Mouse (Mus musculus): ENCODE data around the gene Cdk14. TPM values are rescaled to one million over a fixed set of nuclear protein-coding genes. Genes with fewer than 3 reads are reported as not detected.

Gene Cdk14
- polyA plus RNA-seq, 1 experiment = 11.2 TPM

DNA sequence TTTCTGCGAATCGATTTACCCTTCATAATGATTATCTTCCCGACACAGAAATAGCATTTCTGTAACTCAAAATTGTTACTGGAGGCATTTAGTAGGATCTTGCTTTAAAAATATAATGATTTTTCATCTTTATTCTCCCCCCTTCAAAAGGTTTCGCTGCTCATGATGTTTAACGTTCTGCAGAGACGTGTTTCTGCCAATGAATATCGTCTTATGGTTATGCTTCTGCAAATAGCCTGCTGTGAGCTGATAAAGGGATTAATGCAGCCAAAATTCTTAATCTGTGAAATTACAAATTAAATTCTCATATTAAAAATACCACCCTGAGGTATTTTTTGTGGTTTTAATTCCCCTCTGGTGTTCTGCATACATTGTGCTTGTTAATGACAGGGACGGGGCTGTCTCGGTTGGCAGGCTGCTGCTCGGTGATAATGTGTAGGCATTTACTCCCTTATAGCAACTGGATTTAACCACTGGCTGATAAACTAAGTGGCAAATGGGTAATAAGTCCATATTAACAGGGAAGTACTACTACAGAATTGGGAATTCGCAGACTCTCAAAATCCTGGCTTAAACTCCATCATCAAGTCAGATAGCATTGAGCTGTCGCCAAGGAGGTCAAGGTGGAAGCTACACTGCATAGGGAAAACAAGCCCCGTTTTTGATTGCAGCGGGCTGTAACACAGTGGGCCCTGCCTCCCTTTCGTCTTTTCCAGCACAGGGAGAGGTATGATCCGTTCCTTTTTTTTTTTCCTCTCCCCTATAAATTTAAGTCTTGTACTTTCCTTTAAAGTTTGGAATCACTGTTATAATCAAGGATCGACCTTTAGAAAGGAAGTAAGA, 528.0 kb downstream of the Cdk14 start:
- Histone ChIP-seq H3K27me3 (ENCODE audit: control insufficient read depth, insufficient read depth, insufficient read length) (no peaks in the 10 kb centered on the region), H3K4me3 (no peak overlapping the region), H3ac (ENCODE audit: control insufficient read depth, insufficient read length) (no peak overlapping the region), H3K79me2 (ENCODE audit: control insufficient read depth, insufficient read depth) (no peaks in the 10 kb centered on the region), H3K36me3 (ENCODE audit: control insufficient read depth, insufficient read depth) (peaks cover 11% of the 10 kb centered on the region), H3K4me2 (ENCODE audit: low read depth) (no peak overlapping the region)
- TF ChIP-seq MYOD1 (IDR thresholded peaks at IDR 0.05; ENCODE audit: control insufficient read depth in 1 of 3, insufficient read length in 2 of 3, low read depth in 2 of 3) (no peak), TCF12 (IDR thresholded peaks at IDR 0.05; ENCODE audit: insufficient read depth, poor library complexity, severe bottlenecking) (no peak), CEBPB (IDR thresholded peaks at IDR 0.05; ENCODE audit: insufficient read depth, poor library complexity, severe bottlenecking) (no peak), TCF3 (IDR thresholded peaks at IDR 0.05; ENCODE audit: insufficient read length, low read depth) (no peak)

DNA sequence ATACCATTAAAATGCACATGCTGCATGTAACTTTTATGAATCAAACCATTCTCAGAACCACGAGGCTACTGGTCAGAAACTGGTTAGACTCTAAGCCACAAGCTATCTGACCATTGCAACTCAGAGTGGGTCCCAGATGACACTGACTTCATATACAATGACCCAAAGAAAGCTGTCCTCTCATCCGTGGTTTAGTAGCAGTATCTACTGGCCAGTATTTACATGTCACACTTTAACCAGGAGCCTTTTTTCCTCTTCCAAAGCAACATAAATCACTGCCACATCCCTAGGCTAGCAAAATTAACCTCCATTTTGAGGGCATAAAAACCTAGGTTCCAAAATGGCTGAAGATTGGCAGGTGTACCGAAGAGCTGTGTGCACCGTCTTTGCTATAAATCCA, 533.0 kb downstream of the Cdk14 start:
- Histone ChIP-seq H3K4me3 (no peak overlapping the region), H3K27me3 (ENCODE audit: control insufficient read depth, insufficient read depth, insufficient read length) (no peaks in the 10 kb centered on the region), H3K36me3 (ENCODE audit: control insufficient read depth, insufficient read depth) (peaks cover 15% of the 10 kb centered on the region), H3K4me2 (ENCODE audit: low read depth) (no peak overlapping the region), H3ac (ENCODE audit: control insufficient read depth, insufficient read length) (no peak overlapping the region), H3K79me2 (ENCODE audit: control insufficient read depth, insufficient read depth) (no peaks in the 10 kb centered on the region)
- TF ChIP-seq POLR2A (IDR thresholded peaks at IDR 0.05; ENCODE audit: insufficient read length, low read depth) (no peak), CEBPB (IDR thresholded peaks at IDR 0.05; ENCODE audit: insufficient read depth, poor library complexity, severe bottlenecking) (no peak), TCF3 (IDR thresholded peaks at IDR 0.05; ENCODE audit: insufficient read length, low read depth) (no peak), MYOG (IDR thresholded peaks at IDR 0.05; ENCODE audit: control insufficient read depth in 1 of 3, insufficient read depth in 1 of 3, insufficient read length in 2 of 3, low read depth in 2 of 3) (no peak), E2F4 (IDR thresholded peaks at IDR 0.05; ENCODE audit: insufficient read depth) (no peak), USF1 (IDR thresholded peaks at IDR 0.05; ENCODE audit: low read depth) (no peak), REST (IDR thresholded peaks at IDR 0.05; ENCODE audit: insufficient read depth, insufficient read length) (no peak), MYOD1 (IDR thresholded peaks at IDR 0.05; ENCODE audit: control insufficient read depth in 1 of 3, insufficient read length in 2 of 3, low read depth in 2 of 3) (no peak), MAX (IDR thresholded peaks at IDR 0.05; ENCODE audit: low read depth) (no peak), SRF (IDR thresholded peaks at IDR 0.05; ENCODE audit: control insufficient read depth, insufficient read length, low read depth) (no peak), POLR2AphosphoS2 (IDR thresholded peaks at IDR 0.05; ENCODE audit: insufficient read length, low read depth) (no peak), TCF12 (IDR thresholded peaks at IDR 0.05; ENCODE audit: insufficient read depth, poor library complexity, severe bottlenecking) (no peak)

DNA sequence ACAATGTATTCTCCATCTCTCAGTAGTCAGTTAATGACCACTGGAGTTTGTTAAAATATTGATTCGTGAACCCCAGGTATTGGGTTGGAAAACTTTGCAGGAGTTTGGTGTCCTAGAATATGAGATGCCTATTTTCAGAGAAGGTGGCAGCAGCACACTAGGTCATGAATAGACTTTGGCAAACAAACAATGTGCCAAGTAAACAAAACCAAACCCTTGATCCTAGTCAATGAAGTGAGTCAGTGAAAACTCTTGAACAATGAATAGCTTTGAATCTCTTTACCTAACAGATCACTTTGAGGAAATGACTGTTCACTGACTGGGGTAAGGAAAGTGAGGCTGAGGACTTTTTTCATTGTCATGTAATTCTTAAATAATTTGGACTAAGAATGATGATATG, 537.3 kb downstream of the Cdk14 start:
- Histone ChIP-seq H3K36me3 (ENCODE audit: control insufficient read depth, insufficient read depth) (peaks cover 7% of the 10 kb centered on the region), H3K79me2 (ENCODE audit: control insufficient read depth, insufficient read depth) (no peaks in the 10 kb centered on the region), H3K27me3 (ENCODE audit: control insufficient read depth, insufficient read depth, insufficient read length) (no peaks in the 10 kb centered on the region), H3K4me2 (ENCODE audit: low read depth) (no peak overlapping the region), H3K4me3 (no peak overlapping the region), H3ac (ENCODE audit: control insufficient read depth, insufficient read length) (no peak overlapping the region)
- no peak for TF ChIP-seq REST (IDR thresholded peaks at IDR 0.05; ENCODE audit: insufficient read depth, insufficient read length)
- TF ChIP-seq CEBPB (IDR thresholded peaks at IDR 0.05; ENCODE audit: insufficient read depth, poor library complexity, severe bottlenecking) = no peak
- TF ChIP-seq POLR2AphosphoS2 (IDR thresholded peaks at IDR 0.05; ENCODE audit: insufficient read length, low read depth) = no peak
- TF ChIP-seq MAX (IDR thresholded peaks at IDR 0.05; ENCODE audit: low read depth) = no peak
- TF ChIP-seq E2F4 (IDR thresholded peaks at IDR 0.05; ENCODE audit: insufficient read depth) = no peak
- TF ChIP-seq MYOG (IDR thresholded peaks at IDR 0.05; ENCODE audit: control insufficient read depth in 1 of 3, insufficient read depth in 1 of 3, insufficient read length in 2 of 3, low read depth in 2 of 3) = no peak
- no peak for TF ChIP-seq USF1 (IDR thresholded peaks at IDR 0.05; ENCODE audit: low read depth)
- no peak for TF ChIP-seq SRF (IDR thresholded peaks at IDR 0.05; ENCODE audit: control insufficient read depth, insufficient read length, low read depth)
- no peak for TF ChIP-seq MYOD1 (IDR thresholded peaks at IDR 0.05; ENCODE audit: control insufficient read depth in 1 of 3, insufficient read length in 2 of 3, low read depth in 2 of 3)
- no peak for TF ChIP-seq TCF12 (IDR thresholded peaks at IDR 0.05; ENCODE audit: insufficient read depth, poor library complexity, severe bottlenecking)
- TF ChIP-seq POLR2A (IDR thresholded peaks at IDR 0.05; ENCODE audit: insufficient read length, low read depth) = no peak
- no peak for TF ChIP-seq TCF3 (IDR thresholded peaks at IDR 0.05; ENCODE audit: insufficient read length, low read depth)

DNA sequence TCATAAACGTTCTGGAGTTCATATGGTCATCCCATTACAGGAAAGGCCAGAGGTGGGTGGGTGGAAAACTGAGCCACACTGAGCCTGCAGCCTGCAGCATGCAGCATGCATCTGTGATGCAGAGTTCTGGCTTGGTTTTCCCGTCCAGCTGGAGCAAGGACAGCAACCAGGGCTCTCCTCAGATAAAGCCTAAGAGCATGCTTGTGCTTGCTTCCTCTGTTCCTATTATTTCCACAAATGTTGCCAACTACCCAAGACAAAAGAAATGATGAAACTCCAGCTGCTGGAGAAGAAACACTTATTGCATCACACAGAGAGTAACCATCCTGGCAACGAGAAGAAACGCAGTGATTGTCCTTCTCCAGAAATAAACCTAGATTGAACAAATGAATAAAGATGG, 539.8 kb downstream of the Cdk14 start:
- Histone ChIP-seq H3ac (ENCODE audit: control insufficient read depth, insufficient read length) (no peak overlapping the region), H3K27me3 (ENCODE audit: control insufficient read depth, insufficient read depth, insufficient read length) (no peaks in the 10 kb centered on the region), H3K4me2 (ENCODE audit: low read depth) (no peak overlapping the region), H3K79me2 (ENCODE audit: control insufficient read depth, insufficient read depth) (no peaks in the 10 kb centered on the region), H3K4me3 (no peak overlapping the region), H3K36me3 (ENCODE audit: control insufficient read depth, insufficient read depth) (peaks cover 4% of the 10 kb centered on the region)
- TF ChIP-seq SRF (IDR thresholded peaks at IDR 0.05; ENCODE audit: control insufficient read depth, insufficient read length, low read depth) (no peak), CEBPB (IDR thresholded peaks at IDR 0.05; ENCODE audit: insufficient read depth, poor library complexity, severe bottlenecking) (peak; percentile 84), TCF3 (IDR thresholded peaks at IDR 0.05; ENCODE audit: insufficient read length, low read depth) (no peak)

DNA sequence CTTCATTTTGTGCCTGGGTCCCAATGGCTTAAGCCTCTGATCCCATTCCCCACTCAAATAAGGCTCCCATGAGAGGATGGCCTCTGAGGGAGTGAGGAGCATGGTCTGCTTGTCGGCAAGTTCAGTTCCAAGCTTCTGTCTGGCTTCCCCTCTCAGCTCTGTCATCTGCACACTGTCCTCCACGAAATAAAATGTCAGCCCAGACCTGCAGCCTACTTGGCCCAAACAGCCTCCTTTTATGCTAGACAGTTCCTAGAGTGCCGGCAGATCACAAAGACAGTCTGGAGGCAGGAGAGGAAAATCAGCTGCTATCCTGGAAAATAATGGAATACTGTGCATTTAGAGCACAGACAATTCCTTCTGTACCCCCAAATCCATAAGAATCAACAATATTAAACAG, 541.2 kb downstream of the Cdk14 start:
- Histone ChIP-seq H3K4me3 (no peak overlapping the region), H3ac (ENCODE audit: control insufficient read depth, insufficient read length) (no peak overlapping the region), H3K27me3 (ENCODE audit: control insufficient read depth, insufficient read depth, insufficient read length) (no peaks in the 10 kb centered on the region), H3K4me2 (ENCODE audit: low read depth) (no peak overlapping the region), H3K79me2 (ENCODE audit: control insufficient read depth, insufficient read depth) (no peaks in the 10 kb centered on the region), H3K36me3 (ENCODE audit: control insufficient read depth, insufficient read depth) (peaks cover 4% of the 10 kb centered on the region)
- no peak for TF ChIP-seq E2F4 (IDR thresholded peaks at IDR 0.05; ENCODE audit: insufficient read depth)
- TF ChIP-seq USF1 (IDR thresholded peaks at IDR 0.05; ENCODE audit: low read depth) = no peak
- no peak for TF ChIP-seq MYOG (IDR thresholded peaks at IDR 0.05; ENCODE audit: control insufficient read depth in 1 of 3, insufficient read depth in 1 of 3, insufficient read length in 2 of 3, low read depth in 2 of 3)
- TF ChIP-seq SRF (IDR thresholded peaks at IDR 0.05; ENCODE audit: control insufficient read depth, insufficient read length, low read depth) = no peak
- TF ChIP-seq REST (IDR thresholded peaks at IDR 0.05; ENCODE audit: insufficient read depth, insufficient read length) = no peak
- no peak for TF ChIP-seq POLR2A (IDR thresholded peaks at IDR 0.05; ENCODE audit: insufficient read length, low read depth)
- TF ChIP-seq TCF12 (IDR thresholded peaks at IDR 0.05; ENCODE audit: insufficient read depth, poor library complexity, severe bottlenecking) = no peak
- no peak for TF ChIP-seq CEBPB (IDR thresholded peaks at IDR 0.05; ENCODE audit: insufficient read depth, poor library complexity, severe bottlenecking)
- TF ChIP-seq TCF3 (IDR thresholded peaks at IDR 0.05; ENCODE audit: insufficient read length, low read depth) = no peak
- TF ChIP-seq MAX (IDR thresholded peaks at IDR 0.05; ENCODE audit: low read depth) = no peak
- no peak for TF ChIP-seq POLR2AphosphoS2 (IDR thresholded peaks at IDR 0.05; ENCODE audit: insufficient read length, low read depth)
- TF ChIP-seq MYOD1 (IDR thresholded peaks at IDR 0.05; ENCODE audit: control insufficient read depth in 1 of 3, insufficient read length in 2 of 3, low read depth in 2 of 3) = no peak
